ENCODE assay signal across 25 mouse cellular contexts in the genomic region with DNA sequence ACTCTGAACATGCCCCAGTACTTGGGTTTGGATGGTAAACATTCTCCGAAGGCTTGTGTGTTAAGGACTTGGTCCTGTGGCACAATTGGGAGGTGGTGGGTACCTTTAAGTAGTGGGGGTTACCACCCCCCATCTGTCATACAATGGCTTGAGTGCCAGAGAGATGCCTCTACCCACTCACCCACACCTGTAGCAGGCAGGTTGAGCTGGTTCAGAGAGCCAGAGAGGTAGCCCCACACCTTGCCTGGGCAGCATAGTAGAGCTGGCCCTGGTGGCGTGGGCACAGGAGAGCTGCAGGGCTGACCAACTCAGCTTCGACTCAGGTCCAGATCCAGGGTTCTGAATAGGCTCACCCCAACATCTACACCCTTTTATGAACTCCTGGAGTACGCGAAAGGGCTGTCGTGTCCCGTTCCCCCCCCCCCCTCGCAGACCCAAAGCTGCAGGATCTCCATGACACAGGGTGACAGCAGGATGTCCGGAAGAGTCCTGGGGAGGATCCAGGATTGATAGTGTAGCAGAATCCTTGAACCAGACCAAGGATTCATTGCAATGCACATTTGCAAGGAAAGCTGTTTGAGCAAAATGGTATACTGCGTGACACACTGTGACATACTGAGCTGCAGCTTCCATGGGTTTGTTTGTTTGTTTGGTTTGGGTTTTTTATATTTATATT. TPM values are rescaled to one million over a fixed set of nuclear protein-coding genes. Genes with fewer than 3 reads are reported as not detected.
DNase-seq lines count a peak whose midpoint lies in the region; ATAC-seq and TF ChIP-seq lines count a peak whose summit lies in the region.
"Had no signal": no experiment of that assay in that cellular context is flagged by ENCODE, and none has a peak within 500 bp of the region (broad histone marks: within the 10 kb centered on the region; RNA-seq: fewer than 3 reads in every experiment).

No protein-coding gene starts in this region.

- TF ChIP-seq POLR2A in kidney, adult 2 months (IDR thresholded peaks at IDR 0.05; ENCODE audit: low read depth, low read length), result no peak

- no peak for TF ChIP-seq CTCF in kidney, adult 2 months (conservative IDR thresholded peaks at IDR 0.05; ENCODE audit: insufficient read depth, insufficient read length, low read depth, low read length)
- TF ChIP-seq CTCF in lung, postnatal 0 days (IDR thresholded peaks at IDR 0.05), result no peak

- H3K4me1 ChIP-seq in kidney, adult 2 months (ENCODE audit: control insufficient read depth, insufficient read depth, low read length), result peaks cover 18% of the 10 kb centered on the region
- H3K4me1 ChIP-seq in kidney, embryonic 15.5 days, result peaks cover 26% of the 10 kb centered on the region
- peaks cover 12% of the 10 kb centered on the region for H3K4me1 ChIP-seq in liver, embryonic 16.5 days (ENCODE audit: control insufficient read depth, low read depth, low read length)
- peaks cover 20% of the 10 kb centered on the region for H3K4me1 ChIP-seq in liver, embryonic 12.5 days
- H3K4me1 ChIP-seq in lung, postnatal 0 days (ENCODE audit: insufficient read depth, low read depth, low read length), result peaks cover 4% of the 10 kb centered on the region; the same call in 1 of the 2 replicates
- H3K4me1 ChIP-seq in hindbrain, embryonic 16.5 days (ENCODE audit: control insufficient read depth, insufficient read depth, low read depth, low read length), result no peaks in the 10 kb centered on the region

- H3K27me3 ChIP-seq in kidney, adult 2 months (replicated peaks; ENCODE audit: control insufficient read depth, insufficient read depth, low read length), result no peaks in the 10 kb centered on the region
- H3K27me3 ChIP-seq in kidney, embryonic 15.5 days, result no peaks in the 10 kb centered on the region
- no peaks in the 10 kb centered on the region for H3K27me3 ChIP-seq in liver, embryonic 16.5 days (ENCODE audit: control insufficient read depth, insufficient read depth, low read depth, low read length)
- no peaks in the 10 kb centered on the region for H3K27me3 ChIP-seq in liver, embryonic 12.5 days (replicated peaks)
- H3K27me3 ChIP-seq in lung, postnatal 0 days (replicated peaks; ENCODE audit: insufficient read depth, low read length), result no peaks in the 10 kb centered on the region
- no peaks in the 10 kb centered on the region for H3K27me3 ChIP-seq in hindbrain, embryonic 16.5 days (replicated peaks; ENCODE audit: control insufficient read depth, insufficient read depth, low read length)
- H3K27me3 ChIP-seq: embryonic facial prominence, embryonic 13.5 days; embryonic facial prominence, embryonic 15.5 days; forebrain, embryonic 12.5 days had no signal

- DNase-seq in kidney, adult 2 months, result no peak
- no peak for DNase-seq in lung, postnatal 0 days (ENCODE audit: low spot score)
- DNase-seq in lung, postnatal 4 days, result no peak
- peak; percentile 54 for DNase-seq in ZHBTc4 (ENCODE audit: low read depth, low spot score)
- DNase-seq: adrenal gland, adult 2 months; adrenal gland, postnatal 10 days; adrenal gland, postnatal 25 days; cerebellum, adult 11 months; cerebellum, adult 18-20 months; cerebellum, adult 8-10 months; cerebellum, adult 9-11 months; cerebellum, postnatal 14 days; cerebellum, postnatal 36 days; embryo, embryonic 11 days had no signal

- H3K27ac ChIP-seq in kidney, adult 2 months (ENCODE audit: insufficient read depth, low read depth, low read length), result peak overlapping the region; percentile 56
- no peak overlapping the region for H3K27ac ChIP-seq in kidney, embryonic 15.5 days
- H3K27ac ChIP-seq in liver, embryonic 16.5 days (ENCODE audit: low read length), result no peak overlapping the region
- H3K27ac ChIP-seq in liver, embryonic 12.5 days, result no peak overlapping the region
- H3K27ac ChIP-seq in lung, postnatal 0 days (ENCODE audit: low read length), result no peak overlapping the region
- no peak overlapping the region for H3K27ac ChIP-seq in hindbrain, embryonic 16.5 days (ENCODE audit: low read depth, low read length)
- H3K27ac ChIP-seq: embryonic facial prominence, embryonic 13.5 days; embryonic facial prominence, embryonic 15.5 days; forebrain, embryonic 10.5 days; forebrain, embryonic 12.5 days had no signal

- no peak overlapping the region for H3K9ac ChIP-seq in kidney, embryonic 15.5 days
- no peak overlapping the region for H3K9ac ChIP-seq in liver, embryonic 16.5 days (ENCODE audit: low read depth, low read length)
- H3K9ac ChIP-seq in liver, embryonic 12.5 days, result no peak overlapping the region
- no peak overlapping the region for H3K9ac ChIP-seq in lung, postnatal 0 days (replicated peaks; ENCODE audit: low read depth)
- H3K9ac ChIP-seq in hindbrain, embryonic 16.5 days (ENCODE audit: low read depth, low read length), result no peak overlapping the region
- H3K9ac ChIP-seq: embryonic facial prominence, embryonic 13.5 days; embryonic facial prominence, embryonic 15.5 days; forebrain, embryonic 12.5 days had no signal

- no peaks in the 10 kb centered on the region for H3K36me3 ChIP-seq in kidney, adult 2 months (ENCODE audit: control insufficient read depth, insufficient read depth, low read length)
- no peaks in the 10 kb centered on the region for H3K36me3 ChIP-seq in kidney, embryonic 15.5 days
- H3K36me3 ChIP-seq in liver, embryonic 16.5 days (ENCODE audit: control insufficient read depth, insufficient read depth), result no peaks in the 10 kb centered on the region
- no peaks in the 10 kb centered on the region for H3K36me3 ChIP-seq in liver, embryonic 12.5 days
- H3K36me3 ChIP-seq in lung, postnatal 0 days (ENCODE audit: insufficient read depth, low read length), result no peaks in the 10 kb centered on the region
- no peaks in the 10 kb centered on the region for H3K36me3 ChIP-seq in hindbrain, embryonic 16.5 days (ENCODE audit: control insufficient read depth, insufficient read depth, low read length)
- H3K36me3 ChIP-seq: embryonic facial prominence, embryonic 13.5 days; embryonic facial prominence, embryonic 15.5 days; forebrain, embryonic 10.5 days; forebrain, embryonic 12.5 days had no signal

- ATAC-seq in kidney, embryonic 15.5 days (replicated peaks; ENCODE audit: low FRiP score), result no peak
- peak; percentile 16; the same call in 1 of the 2 replicates for ATAC-seq in liver, embryonic 16.5 days (ENCODE audit: low read depth)
- no peak for ATAC-seq in liver, embryonic 12.5 days
- ATAC-seq in lung, postnatal 0 days, result 0 out of 2 replicates have a peak, but pooled peaks have one; percentile 5
- ATAC-seq in hindbrain, embryonic 16.5 days, result no peak
- ATAC-seq: forebrain, embryonic 14.5 days; forebrain, embryonic 16.5 days had no signal

- WGBS in kidney, adult 2 months, result 68% methylated on average over 10 of the region's 10 CpGs
- 82% methylated on average over 10 of the region's 10 CpGs for WGBS in kidney, embryonic 15.5 days
- 70% methylated on average over 10 of the region's 10 CpGs for WGBS in liver, embryonic 16.5 days (ENCODE audit: insufficient replicate concordance)
- 65% methylated on average over 10 of the region's 10 CpGs for WGBS in liver, embryonic 12.5 days (ENCODE audit: insufficient replicate concordance)
- WGBS in lung, postnatal 0 days, result 64% methylated on average over 10 of the region's 10 CpGs
- WGBS in hindbrain, embryonic 16.5 days, result 81% methylated on average over 10 of the region's 10 CpGs

- TF ChIP-seq EP300 in lung, postnatal 0 days (IDR thresholded peaks at IDR 0.05), result no peak

- no peak overlapping the region for H3K4me2 ChIP-seq in kidney, embryonic 15.5 days
- no peak overlapping the region for H3K4me2 ChIP-seq in liver, embryonic 16.5 days (ENCODE audit: low read depth, low read length)
- H3K4me2 ChIP-seq in liver, embryonic 12.5 days, result no peak overlapping the region
- no peak overlapping the region for H3K4me2 ChIP-seq in lung, postnatal 0 days (replicated peaks; ENCODE audit: low read depth, low read length)
- H3K4me2 ChIP-seq in hindbrain, embryonic 16.5 days (ENCODE audit: low read length), result no peak overlapping the region
- H3K4me2 ChIP-seq: embryonic facial prominence, embryonic 13.5 days; embryonic facial prominence, embryonic 15.5 days; forebrain, embryonic 12.5 days had no signal

- no peak overlapping the region for H3K4me3 ChIP-seq in kidney, adult 2 months (ENCODE audit: insufficient read depth, low read depth, low read length)
- no peak overlapping the region for H3K4me3 ChIP-seq in kidney, embryonic 15.5 days (replicated peaks)
- no peak overlapping the region for H3K4me3 ChIP-seq in liver, embryonic 16.5 days (ENCODE audit: low read depth, low read length)
- no peak overlapping the region for H3K4me3 ChIP-seq in liver, embryonic 12.5 days
- no peak overlapping the region for H3K4me3 ChIP-seq in lung, postnatal 0 days (ENCODE audit: low read depth, low read length)
- no peak overlapping the region for H3K4me3 ChIP-seq in hindbrain, embryonic 16.5 days (ENCODE audit: low read length)
- H3K4me3 ChIP-seq: embryonic facial prominence, embryonic 13.5 days; embryonic facial prominence, embryonic 15.5 days; erythroblast, embryonic 14.5 days; forebrain, embryonic 10.5 days; forebrain, embryonic 12.5 days had no signal

- H3K9me3 ChIP-seq in kidney, embryonic 15.5 days (replicated peaks), result no peaks in the 10 kb centered on the region
- no peaks in the 10 kb centered on the region for H3K9me3 ChIP-seq in liver, embryonic 16.5 days (replicated peaks; ENCODE audit: control insufficient read depth, low read length)
- H3K9me3 ChIP-seq in liver, embryonic 12.5 days (replicated peaks), result no peaks in the 10 kb centered on the region
- no peaks in the 10 kb centered on the region for H3K9me3 ChIP-seq in lung, postnatal 0 days (ENCODE audit: low read length)
- no peaks in the 10 kb centered on the region for H3K9me3 ChIP-seq in hindbrain, embryonic 16.5 days (ENCODE audit: control insufficient read depth, low read length)
- H3K9me3 ChIP-seq: embryonic facial prominence, embryonic 13.5 days; embryonic facial prominence, embryonic 15.5 days; forebrain, embryonic 10.5 days; forebrain, embryonic 12.5 days had no signal

RNA-seq across cellular contexts. Expression of gene Smtn, which starts 37.8 kb away (rescaled TPM):
- 52.3 and 57.2 TPM in 2 replicates for polyA plus RNA-seq in kidney, adult 2 months (2012; rRNA removed)
- 89.1 and 110 TPM in 2 replicates for polyA plus RNA-seq in kidney, embryonic 15.5 days (2015; fragmentation: Nextera tagmentation; extraction: Ambion mirVana)
- 10.4 and 16.7 TPM in 2 replicates for polyA plus RNA-seq in liver, embryonic 16.5 days (2015; fragmentation: Nextera tagmentation; extraction: Ambion mirVana)
- 16.9 and 18.2 TPM in 2 replicates for polyA plus RNA-seq in liver, embryonic 12.5 days (2016; fragmentation: Nextera tagmentation; extraction: Ambion mirVana)
- 47.6 and 51.1 TPM in 2 replicates for polyA plus RNA-seq in lung, postnatal 0 days (2015; fragmentation: Nextera tagmentation; extraction: Ambion mirVana)
- 15.2 and 21.8 TPM in 2 replicates for polyA plus RNA-seq in hindbrain, embryonic 16.5 days (2015; fragmentation: Nextera tagmentation; extraction: Ambion mirVana)

Comparison
In these comparisons a context has a peak if more than half of its experiments do, and no peak if none do; other contexts are left out.
1. ATAC-seq: peak in liver, embryonic 16.5 days (single experiment) and lung, postnatal 0 days (single experiment); none in kidney, embryonic 15.5 days (single experiment), liver, embryonic 12.5 days (single experiment) and hindbrain, embryonic 16.5 days (single experiment).